Mouse (Mus musculus) E14TG2a.4 (cell line): ENCODE data around the gene Alox12b.

ENCODE experiments used
- H3K27me3 ChIP-seq: 2 replicates; pipeline ENCODE4 v1.6.1; 2014; ENCODE audit warnings: low read length, control low read depth; ENCODE audit not compliant: insufficient read depth
- H3K36me3 ChIP-seq: 2 replicates; pipeline ENCODE4 v1.6.1; 2014; ENCODE audit warnings: low read length, control low read depth; ENCODE audit not compliant: insufficient read depth
- H3K4me1 ChIP-seq: replicated peaks from 2 replicates; pipeline ENCODE4 v1.6.1; 2014; ENCODE audit warnings: low read depth, low read length, control low read depth
- H3K4me3 ChIP-seq: replicated peaks from 2 replicates; pipeline ENCODE4 v1.5.1; 2014; ENCODE audit warnings: mild to moderate bottlenecking, low read length
- H3K9me3 ChIP-seq: 2 replicates; pipeline ENCODE4 v1.6.1; 2014; ENCODE audit warnings: low read length, control low read depth
- CTCF ChIP-seq: conservative IDR thresholded peaks from 2 replicates; pipeline ENCODE4 v1.5.1; 2014; ENCODE audit warnings: low read length
- NANOG ChIP-seq: IDR thresholded peaks from 2 replicates; pipeline ENCODE4 v1.6.1; 2014; ENCODE audit warnings: borderline replicate concordance, low read length, mixed read lengths
- POU5F1 ChIP-seq: IDR thresholded peaks from 2 replicates; pipeline ENCODE4 v1.6.1; 2014; ENCODE audit warnings: low read length, borderline replicate concordance

Gene Alox12b

GRCm38 (mm10) chr11:69199251-69199650, 42.5 kb downstream of the Alox12b start:
- no peaks in the 10 kb centered on the region for H3K9me3 ChIP-seq
- TF ChIP-seq CTCF = no peak
- TF ChIP-seq POU5F1 = no peak
- no peak for TF ChIP-seq NANOG
- H3K4me1 ChIP-seq = peaks cover 11% of the 10 kb centered on the region
- no peaks in the 10 kb centered on the region for H3K36me3 ChIP-seq
- H3K4me3 ChIP-seq = no peak overlapping the region
- peaks cover 34% of the 10 kb centered on the region for H3K27me3 ChIP-seq

DNA sequence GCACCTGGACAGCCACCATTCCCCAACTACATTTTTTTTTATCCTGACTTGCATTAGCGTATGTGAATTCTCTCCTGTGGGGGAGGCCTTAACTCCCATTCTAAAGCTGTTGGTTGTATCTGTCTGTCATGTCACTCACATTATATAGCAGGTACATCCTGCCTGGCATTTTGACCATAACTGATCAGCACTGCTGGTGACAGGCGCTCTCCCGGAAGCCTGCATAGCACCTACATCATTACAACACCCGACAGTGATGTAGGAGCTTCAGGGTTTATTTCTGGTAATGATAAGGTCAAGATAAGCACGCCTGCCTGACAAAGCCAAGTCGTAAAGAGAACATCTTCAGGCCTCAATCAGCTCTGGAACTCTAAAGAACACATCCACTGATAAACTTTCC, 43.4 kb downstream of the Alox12b start:
- no peak for TF ChIP-seq POU5F1
- no peak for TF ChIP-seq NANOG
- no peak for TF ChIP-seq CTCF
- Histone ChIP-seq H3K27me3 (peaks cover 34% of the 10 kb centered on the region), H3K36me3 (no peaks in the 10 kb centered on the region)

DNA sequence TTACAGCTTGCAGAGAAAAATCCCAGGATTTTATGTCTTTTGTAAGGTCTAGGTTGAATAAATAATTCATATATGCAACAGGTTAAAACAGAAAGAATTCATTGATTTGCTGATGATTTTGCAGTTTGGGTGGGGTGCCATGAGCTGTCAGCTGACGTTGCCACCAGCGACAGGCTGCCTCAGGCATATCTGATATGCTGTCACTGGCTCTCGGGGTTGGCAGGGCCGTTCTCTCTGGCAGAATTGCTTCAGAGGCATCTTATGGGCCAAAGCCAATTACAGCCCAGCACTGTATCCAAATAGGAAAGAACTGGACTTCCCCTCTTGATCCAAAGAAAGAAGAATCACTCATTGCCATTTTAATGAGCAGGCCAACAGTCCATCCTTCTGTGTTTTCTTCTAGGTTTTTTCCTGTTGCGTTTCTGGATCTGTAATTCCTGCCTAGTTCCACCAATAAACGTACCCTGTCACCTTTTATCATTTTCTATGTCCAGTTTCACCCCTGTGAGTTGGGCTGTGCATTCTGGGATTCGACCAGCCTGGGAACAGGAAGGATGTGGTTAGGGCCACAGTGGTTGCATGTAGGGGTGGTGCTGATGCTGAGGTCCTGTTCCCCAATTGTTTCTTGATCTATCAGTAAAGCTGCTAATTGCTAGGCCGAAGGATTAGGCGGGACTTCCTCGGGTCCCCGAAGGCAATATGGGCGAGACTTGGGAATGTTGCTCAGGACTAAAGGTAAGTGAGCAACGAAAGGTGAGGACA, 45.9 kb downstream of the Alox12b start:
- TF ChIP-seq CTCF (no peak), POU5F1 (no peak), NANOG (no peak)
- Histone ChIP-seq H3K4me3 (no peak overlapping the region), H3K4me1 (peaks cover 2% of the 10 kb centered on the region), H3K9me3 (no peaks in the 10 kb centered on the region), H3K27me3 (peaks cover 20% of the 10 kb centered on the region), H3K36me3 (no peaks in the 10 kb centered on the region)

More for the DNA sequence above, 43.4 kb downstream of the Alox12b start:
- Histone ChIP-seq H3K4me3 (no peak overlapping the region), H3K4me1 (peaks cover 11% of the 10 kb centered on the region), H3K9me3 (no peaks in the 10 kb centered on the region)

DNA sequence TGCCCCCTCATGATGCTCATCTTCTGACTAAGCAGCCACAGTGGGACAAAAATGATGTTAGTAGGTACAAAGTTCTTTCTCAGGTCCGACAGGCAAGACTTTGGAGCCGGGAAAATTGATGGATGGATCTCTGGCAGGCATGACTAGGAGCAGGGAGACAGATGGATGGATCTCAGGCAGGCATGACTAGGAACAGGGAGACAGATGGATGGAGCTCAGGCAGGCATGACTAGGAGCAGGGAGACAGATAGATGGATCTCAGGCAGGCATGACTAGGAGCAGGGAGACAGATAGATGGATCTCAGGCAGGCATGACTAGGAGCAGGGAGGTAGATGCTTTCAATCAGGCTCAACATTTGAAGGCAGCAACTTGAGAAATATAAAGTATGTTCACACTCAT, 54.6 kb downstream of the Alox12b start:
- TF ChIP-seq NANOG = no peak
- no peak for TF ChIP-seq CTCF
- TF ChIP-seq POU5F1 = no peak
- Histone ChIP-seq H3K4me1 (no peaks in the 10 kb centered on the region), H3K4me3 (peak overlapping the region; percentile 24; the same call in 1 of the 2 replicates), H3K27me3 (no peaks in the 10 kb centered on the region), H3K9me3 (no peaks in the 10 kb centered on the region), H3K36me3 (no peaks in the 10 kb centered on the region)

DNA sequence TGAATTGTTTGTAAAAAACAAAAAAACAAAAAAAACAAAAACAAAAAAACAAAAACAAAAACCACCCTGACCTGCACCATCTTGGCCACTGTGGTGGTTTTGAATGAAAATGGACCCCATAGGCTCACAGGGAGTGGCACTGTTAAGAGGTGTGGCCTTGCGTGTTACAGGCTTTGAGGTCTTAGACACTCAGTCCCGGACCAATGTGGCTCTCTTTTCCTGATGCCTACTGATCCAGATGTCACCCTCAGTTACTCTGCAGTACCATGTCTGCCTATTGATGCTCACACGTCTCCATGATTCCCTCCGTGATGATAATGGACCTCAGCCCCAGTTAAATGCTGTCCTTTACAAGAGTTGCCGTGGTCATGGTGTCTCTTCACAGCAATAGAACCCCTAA, 60.6 kb downstream of the Alox12b start:
- H3K4me1 ChIP-seq = peaks cover 6% of the 10 kb centered on the region
- H3K36me3 ChIP-seq = no peaks in the 10 kb centered on the region
- peaks cover 11% of the 10 kb centered on the region; the same call in 1 of the 2 replicates for H3K27me3 ChIP-seq
- TF ChIP-seq NANOG (no peak), POU5F1 (no peak), CTCF (no peak)
- no peak overlapping the region for H3K4me3 ChIP-seq
- H3K9me3 ChIP-seq = no peaks in the 10 kb centered on the region

GRCm38 (mm10) chr11:69218661-69219060, 61.9 kb downstream of the Alox12b start:
- Histone ChIP-seq H3K27me3 (peaks cover 20% of the 10 kb centered on the region), H3K4me3 (no peak overlapping the region), H3K9me3 (no peaks in the 10 kb centered on the region), H3K4me1 (peaks cover 13% of the 10 kb centered on the region), H3K36me3 (no peaks in the 10 kb centered on the region)
- no peak for TF ChIP-seq CTCF
- TF ChIP-seq POU5F1 = no peak
- TF ChIP-seq NANOG = no peak
